Mouse (Mus musculus) cerebellum, adult 9-11 months (tissue): ENCODE results near the gene Iglon5.

Experiments
- DNase-seq: peaks from one replicate; pipeline ENCODE4 v3.0.0; 2022

Iglon5 gene

GRCm38 (mm10) chr7:43422995-43423617 lies 66.8 kb downstream of the Iglon5 start:
- DNase-seq = peak; percentile 72
